20 mouse cellular contexts compared by ENCODE assay signal in the genomic region with DNA sequence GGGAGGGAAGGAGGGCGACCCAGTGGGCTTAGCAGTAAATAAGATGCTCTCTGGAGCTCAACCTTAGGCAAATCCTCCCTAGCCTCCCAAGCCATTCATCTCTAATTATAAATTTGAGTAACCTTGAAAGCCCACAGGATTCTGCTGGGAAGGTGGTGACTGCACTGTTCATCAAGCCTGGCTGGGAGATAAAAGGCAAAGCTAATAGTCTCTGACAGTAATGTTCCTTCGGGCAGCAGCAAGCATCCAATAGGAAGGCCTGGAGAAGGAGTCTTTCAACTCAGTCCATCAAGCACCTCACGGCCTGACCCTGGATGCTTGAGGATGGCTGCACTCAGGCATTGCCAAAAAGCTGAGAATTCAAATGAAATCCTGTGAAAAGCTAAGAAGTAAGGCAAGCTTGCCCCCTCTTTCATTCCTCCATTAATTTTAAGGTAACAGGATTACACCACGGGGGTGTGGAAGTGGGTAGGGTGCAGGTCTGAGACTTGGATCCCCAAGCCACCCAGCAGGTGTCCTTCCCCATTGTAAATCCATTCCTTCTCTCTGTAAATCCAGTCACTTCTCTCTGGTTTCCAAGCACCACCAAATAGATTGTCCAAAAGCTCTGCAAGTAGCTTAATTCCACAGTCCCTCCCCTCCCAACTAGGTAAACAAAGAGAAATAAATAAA. TPM values are rescaled to one million over a fixed set of nuclear protein-coding genes. Genes with fewer than 3 reads are reported as not detected.
DNase-seq lines count a peak whose midpoint lies in the region; ATAC-seq and TF ChIP-seq lines count a peak whose summit lies in the region.
"Had no signal": no experiment of that assay in that cellular context is flagged by ENCODE, and none has a peak within 500 bp of the region (broad histone marks: within the 10 kb centered on the region; RNA-seq: fewer than 3 reads in every experiment).

No protein-coding gene starts in this region.

- no peaks in the 10 kb centered on the region for H3K9me3 ChIP-seq in neural tube, embryonic 11.5 days (ENCODE audit: control insufficient read depth, low read length)
- no peaks in the 10 kb centered on the region for H3K9me3 ChIP-seq in embryonic facial prominence, embryonic 14.5 days (ENCODE audit: control insufficient read depth, low read length)
- no peaks in the 10 kb centered on the region for H3K9me3 ChIP-seq in midbrain, embryonic 14.5 days (ENCODE audit: control insufficient read depth, low read length)
- H3K9me3 ChIP-seq: stomach, embryonic 15.5 days had no signal

- H3K36me3 ChIP-seq in neural tube, embryonic 11.5 days (ENCODE audit: control insufficient read depth, insufficient read depth, low read length), result no peaks in the 10 kb centered on the region
- H3K36me3 ChIP-seq in embryonic facial prominence, embryonic 14.5 days (ENCODE audit: control insufficient read depth, insufficient read depth, low read length), result no peaks in the 10 kb centered on the region
- no peaks in the 10 kb centered on the region for H3K36me3 ChIP-seq in midbrain, embryonic 14.5 days (ENCODE audit: control insufficient read depth, insufficient read depth, low read length)
- no peaks in the 10 kb centered on the region for H3K36me3 ChIP-seq in thymus, adult 2 months (ENCODE audit: control insufficient read depth, insufficient read depth, low read length)
- H3K36me3 ChIP-seq: stomach, embryonic 15.5 days had no signal

- no peak for DNase-seq in neural tube, embryonic 11.5 days (ENCODE audit: low spot score)
- no peak for DNase-seq in neural tube, embryonic 10.5 days (ENCODE audit: extremely low spot score, low spot score)
- DNase-seq in embryonic facial prominence, embryonic 14.5 days (ENCODE audit: low spot score), result peak; percentile 44
- peak; percentile 83 for DNase-seq in midbrain, embryonic 14.5 days
- DNase-seq in retina, postnatal 1 day, result peak; percentile 90
- DNase-seq in cerebellum, postnatal 36 days, result no peak
- DNase-seq in layer of hippocampus, adult 18-20 months (ENCODE audit: low spot score in 2 of 2), result no peak
- no peak for DNase-seq in thymus, adult 2 months
- DNase-seq: cerebellum, postnatal 10 days; heart, postnatal 10 days; kidney, postnatal 36 days; left cerebral cortex, postnatal 4 days; lung, embryonic 14.5 days; right cerebral cortex, adult 18-20 months; spleen, adult 18-20 months; thymus, postnatal 14 days had no signal

- H3K9ac ChIP-seq in neural tube, embryonic 11.5 days (ENCODE audit: low read length), result no peak overlapping the region
- no peak overlapping the region for H3K9ac ChIP-seq in embryonic facial prominence, embryonic 14.5 days (ENCODE audit: low read depth, low read length)
- no peak overlapping the region for H3K9ac ChIP-seq in midbrain, embryonic 14.5 days (replicated peaks; ENCODE audit: low read length)
- H3K9ac ChIP-seq: lung, embryonic 14.5 days; stomach, embryonic 15.5 days had no signal

- no peaks in the 10 kb centered on the region for H3K27me3 ChIP-seq in neural tube, embryonic 11.5 days (ENCODE audit: control insufficient read depth, insufficient read depth, low read length)
- H3K27me3 ChIP-seq in embryonic facial prominence, embryonic 14.5 days (replicated peaks; ENCODE audit: control insufficient read depth, insufficient read depth, low read length), result no peaks in the 10 kb centered on the region
- no peaks in the 10 kb centered on the region for H3K27me3 ChIP-seq in midbrain, embryonic 14.5 days (ENCODE audit: control insufficient read depth, insufficient read depth, low read length)
- H3K27me3 ChIP-seq in thymus, adult 2 months (ENCODE audit: control insufficient read depth, insufficient read depth, low read length), result no peaks in the 10 kb centered on the region
- H3K27me3 ChIP-seq: stomach, embryonic 15.5 days had no signal

- 54% methylated on average over 4 of the region's 4 CpGs for WGBS in neural tube, embryonic 11.5 days
- WGBS in embryonic facial prominence, embryonic 14.5 days, result 30% methylated on average over 4 of the region's 4 CpGs
- 4% methylated on average over 4 of the region's 4 CpGs for WGBS in midbrain, embryonic 14.5 days
- WGBS in thymus, adult 2 months, result 66% methylated on average over 4 of the region's 4 CpGs

- no peak for TF ChIP-seq POLR2A in thymus, adult 2 months (IDR thresholded peaks at IDR 0.05; ENCODE audit: control insufficient read depth, extremely low read depth, insufficient read depth, low read length, poor library complexity)

- H3K4me1 ChIP-seq in neural tube, embryonic 11.5 days (ENCODE audit: control insufficient read depth, insufficient read depth, low read length), result no peaks in the 10 kb centered on the region
- no peaks in the 10 kb centered on the region for H3K4me1 ChIP-seq in embryonic facial prominence, embryonic 14.5 days (ENCODE audit: control insufficient read depth, insufficient read depth, low read length)
- peaks cover 11% of the 10 kb centered on the region for H3K4me1 ChIP-seq in midbrain, embryonic 14.5 days (ENCODE audit: control insufficient read depth, insufficient read depth, low read length)
- H3K4me1 ChIP-seq in thymus, adult 2 months (replicated peaks; ENCODE audit: control insufficient read depth, insufficient read depth, low read length), result no peaks in the 10 kb centered on the region
- H3K4me1 ChIP-seq: stomach, embryonic 15.5 days had no signal

- TF ChIP-seq CTCF in thymus, adult 2 months (IDR thresholded peaks at IDR 0.05; ENCODE audit: borderline replicate concordance, control insufficient read depth, extremely low read depth, insufficient read depth, low read length, poor library complexity), result no peak

- peak; percentile 50; the same call in 1 of the 2 replicates for ATAC-seq in neural tube, embryonic 11.5 days (ENCODE audit: insufficient read depth, low FRiP score, low TSS enrichment)
- ATAC-seq in embryonic facial prominence, embryonic 14.5 days (ENCODE audit: low read depth), result peak; percentile 44; the same call in 1 of the 2 replicates
- ATAC-seq in midbrain, embryonic 14.5 days (ENCODE audit: low FRiP score, low TSS enrichment), result peak; percentile 91
- ATAC-seq: activated CD4-positive, CD25-positive, alpha-beta regulatory T cell, adult 4 months; forebrain, embryonic 14.5 days had no signal

- no peak overlapping the region for H3K27ac ChIP-seq in neural tube, embryonic 11.5 days (ENCODE audit: low read depth, low read length)
- H3K27ac ChIP-seq in embryonic facial prominence, embryonic 14.5 days (replicated peaks; ENCODE audit: low read depth, low read length), result no peak overlapping the region
- peak overlapping the region; percentile 53 for H3K27ac ChIP-seq in midbrain, embryonic 14.5 days (replicated peaks; ENCODE audit: low read depth, low read length)
- H3K27ac ChIP-seq in thymus, adult 2 months (ENCODE audit: control insufficient read depth, insufficient read depth, low read length), result no peak overlapping the region
- H3K27ac ChIP-seq: stomach, embryonic 15.5 days had no signal

- H3K4me2 ChIP-seq in neural tube, embryonic 11.5 days (ENCODE audit: low read depth), result no peak overlapping the region
- no peak overlapping the region for H3K4me2 ChIP-seq in embryonic facial prominence, embryonic 14.5 days (ENCODE audit: low read depth, low read length)
- H3K4me2 ChIP-seq in midbrain, embryonic 14.5 days (ENCODE audit: low read length), result no peak overlapping the region
- H3K4me2 ChIP-seq: liver, embryonic 11.5 days; lung, embryonic 14.5 days; stomach, embryonic 15.5 days had no signal

- H3K4me3 ChIP-seq in neural tube, embryonic 11.5 days (ENCODE audit: low read depth, low read length), result no peak overlapping the region
- no peak overlapping the region for H3K4me3 ChIP-seq in embryonic facial prominence, embryonic 14.5 days (ENCODE audit: low read depth, low read length)
- no peak overlapping the region for H3K4me3 ChIP-seq in midbrain, embryonic 14.5 days (replicated peaks; ENCODE audit: low read depth, low read length)
- no peak overlapping the region for H3K4me3 ChIP-seq in thymus, adult 2 months (ENCODE audit: control insufficient read depth, insufficient read depth, low read length)
- H3K4me3 ChIP-seq: stomach, embryonic 15.5 days had no signal

RNA-seq across cellular contexts. Expression of a gene that starts 20.1 kb away (rescaled TPM):
- 34.4 TPM in 2 replicates for polyA plus RNA-seq in neural tube, embryonic 11.5 days (2014; fragmentation: Nextera tagmentation; extraction: Ambion mirVana)
- 2.4 and 2.8 TPM in 2 replicates for polyA plus RNA-seq in embryonic facial prominence, embryonic 14.5 days (2014; fragmentation: Nextera tagmentation; extraction: Ambion mirVana)
- 13.9 and 23.3 TPM in 2 replicates for polyA plus RNA-seq in midbrain, embryonic 14.5 days (2014; fragmentation: Nextera tagmentation; extraction: Ambion mirVana)
- total RNA-seq in layer of hippocampus, adult 18-20 months (2021), result 1 to 10 TPM; 4.6 to 4.7 TPM
- polyA plus RNA-seq in thymus, adult 2 months (2012; rRNA removed), result 0.15 and 0.18 TPM in 2 replicates
- polyA plus RNA-seq: activated CD4-positive, CD25-positive, alpha-beta regulatory T cell, adult 4 months had no signal

RNA-seq across cellular contexts. Expression of a gene that starts 50.1 kb away (rescaled TPM):
- 3.1 and 4.2 TPM in 2 replicates for polyA plus RNA-seq in neural tube, embryonic 11.5 days (2014; fragmentation: Nextera tagmentation; extraction: Ambion mirVana)
- 7.0 and 8.5 TPM in 2 replicates for polyA plus RNA-seq in embryonic facial prominence, embryonic 14.5 days (2014; fragmentation: Nextera tagmentation; extraction: Ambion mirVana)
- 5.6 TPM in 2 replicates for polyA plus RNA-seq in midbrain, embryonic 14.5 days (2014; fragmentation: Nextera tagmentation; extraction: Ambion mirVana)
- 10 to 100 TPM; 11.8 to 12.2 TPM for total RNA-seq in layer of hippocampus, adult 18-20 months (2021)
- 1.7 and 2.3 TPM in 2 replicates for polyA plus RNA-seq in thymus, adult 2 months (2012; rRNA removed)

Comparison
In these comparisons a context has a peak if more than half of its experiments do, and no peak if none do; other contexts are left out.
1. DNase-seq: peak in embryonic facial prominence, embryonic 14.5 days (single experiment), midbrain, embryonic 14.5 days (single experiment) and retina, postnatal 1 day (single experiment); none in neural tube, embryonic 11.5 days (single experiment), neural tube, embryonic 10.5 days (single experiment), cerebellum, postnatal 36 days (0 of 2), layer of hippocampus, adult 18-20 months (0 of 2) and thymus, adult 2 months (single experiment).
2. Peak in every context shown above with its lines, with median percentiles within 50 percentile points of each other: ATAC-seq.